Mouse (Mus musculus) hindbrain, embryonic 10.5 days (tissue): ENCODE data around the gene Zfp408. TPM values are rescaled to one million over a fixed set of nuclear protein-coding genes. Genes with fewer than 3 reads are reported as not detected.

Source experiments
- DNase-seq: peaks from one replicate; pipeline ENCODE4 v3.0.0-alpha.2; 2017; ENCODE audit warnings: low spot score
- H3K27ac ChIP-seq: fragments of 300-500 bp; sonication (generic); 2 replicates; pipeline ENCODE4 v1.5.1; 2016; ENCODE audit warnings: mild to moderate bottlenecking, moderate library complexity
- H3K27me3 ChIP-seq: fragments of 300-500 bp; sonication (generic); 2 replicates; pipeline ENCODE4 v1.6.1; 2016; ENCODE audit warnings: mild to moderate bottlenecking; ENCODE audit not compliant: poor library complexity, insufficient read depth, severe bottlenecking
- H3K36me3 ChIP-seq: fragments of 300-500 bp; sonication (generic); 2 replicates; pipeline ENCODE4 v1.6.1; 2016; ENCODE audit warnings: mild to moderate bottlenecking, moderate library complexity
- H3K4me1 ChIP-seq: fragments of 300-500 bp; sonication (generic); replicated peaks from 2 replicates; pipeline ENCODE4 v1.6.1; 2016; ENCODE audit warnings: mild to moderate bottlenecking
- H3K4me3 ChIP-seq: fragments of 300-500 bp; sonication (generic); 2 replicates; pipeline ENCODE4 v1.5.1; 2016; ENCODE audit warnings: mild to moderate bottlenecking, moderate library complexity
- H3K9me3 ChIP-seq: fragments of 300-500 bp; sonication (generic); 2 replicates; pipeline ENCODE4 v1.6.1; 2016; ENCODE audit warnings: mild to moderate bottlenecking, moderate library complexity
- WGBS: fragments of 180-500 bp; shearing (Covaris S2); methylation state at CpG from one replicate; pipeline ENCODE4 v1.1.7; 2016; 5-methylcytosine and 5-hydroxymethylcytosine counted together
- polyA plus RNA-seq: library from polyadenylated mRNA; unstranded; fragments of >200 nt; fragmentation: Nextera tagmentation; extraction: Ambion mirVana; gene quantifications from 2 replicates; pipeline ENCODE4 v1.2.1, GENCODE M21; 2016

The Zfp408 gene
- polyA plus RNA-seq, 1 experiment from 2014 or later, result 13.4 TPM

- DNase-seq, result no peak
- no peak overlapping the region for H3K4me3 ChIP-seq
- 95% methylated on average over 11 of the region's 11 CpGs for WGBS
- no peak overlapping the region for H3K27ac ChIP-seq
- no peaks in the 10 kb centered on the region for H3K27me3 ChIP-seq
- peaks cover 16% of the 10 kb centered on the region for H3K4me1 ChIP-seq
- no peaks in the 10 kb centered on the region for H3K9me3 ChIP-seq
- peaks cover 70% of the 10 kb centered on the region for H3K36me3 ChIP-seq
Measured at GRCm38 (mm10) chr2:91645811-91646210, 3.8 kb downstream of the Zfp408 start.

GRCm38 (mm10) chr2:91645354-91645753, 4.2 kb downstream of the Zfp408 start:
- H3K36me3 ChIP-seq, result peaks cover 70% of the 10 kb centered on the region
- no peak overlapping the region for H3K4me3 ChIP-seq
- H3K4me1 ChIP-seq, result peaks cover 12% of the 10 kb centered on the region
- H3K27me3 ChIP-seq, result no peaks in the 10 kb centered on the region
- no peak overlapping the region for H3K27ac ChIP-seq
- no peaks in the 10 kb centered on the region for H3K9me3 ChIP-seq
- DNase-seq, result no peak
- WGBS, result 97% methylated on average over 15 of the region's 15 CpGs

GRCm38 (mm10) chr2:91644021-91644420, 5.6 kb downstream of the Zfp408 start:
- 94% methylated on average over 11 of the region's 11 CpGs for WGBS
- Histone ChIP-seq H3K4me1 (peaks cover 8% of the 10 kb centered on the region), H3K27ac (no peak overlapping the region), H3K4me3 (no peak overlapping the region), H3K36me3 (peaks cover 70% of the 10 kb centered on the region), H3K27me3 (no peaks in the 10 kb centered on the region), H3K9me3 (no peaks in the 10 kb centered on the region)
- DNase-seq, result no peak

- Histone ChIP-seq H3K4me1 (no peaks in the 10 kb centered on the region), H3K36me3 (peaks cover 64% of the 10 kb centered on the region), H3K4me3 (no peak overlapping the region), H3K27ac (no peak overlapping the region), H3K27me3 (no peaks in the 10 kb centered on the region), H3K9me3 (no peaks in the 10 kb centered on the region)
- no peak for DNase-seq
- WGBS, result 88% methylated on average over 2 of the region's 2 CpGs
Measured at GRCm38 (mm10) chr2:91642825-91643415, 6.7 kb downstream of the Zfp408 start.

GRCm38 (mm10) chr2:91638931-91639330, 10.7 kb downstream of the Zfp408 start:
- DNase-seq, result no peak
- H3K27ac ChIP-seq, result no peak overlapping the region
- peaks cover 25% of the 10 kb centered on the region for H3K36me3 ChIP-seq
- no peaks in the 10 kb centered on the region for H3K27me3 ChIP-seq
- H3K4me3 ChIP-seq, result no peak overlapping the region
- no peaks in the 10 kb centered on the region for H3K9me3 ChIP-seq
- 0 out of 2 replicates have a peak, but pooled peaks cover 2% of the 10 kb centered on the region for H3K4me1 ChIP-seq
- WGBS, result 85% methylated on average over 6 of the region's 6 CpGs

- Histone ChIP-seq H3K9me3 (no peaks in the 10 kb centered on the region), H3K36me3 (peaks cover 4% of the 10 kb centered on the region), H3K4me3 (no peak overlapping the region), H3K27me3 (no peaks in the 10 kb centered on the region), H3K27ac (no peak overlapping the region), H3K4me1 (0 out of 2 replicates have a peak, but pooled peaks cover 2% of the 10 kb centered on the region)
- WGBS, result 80% methylated on average over 5 of the region's 5 CpGs
- DNase-seq, result no peak
Measured at GRCm38 (mm10) chr2:91636727-91637338, 12.8 kb downstream of the Zfp408 start.

GRCm38 (mm10) chr2:91636229-91636628, 13.4 kb downstream of the Zfp408 start, which contains the start of gene F2:
F2 (minus strand) TSS chr2:91636414.
- Histone ChIP-seq H3K27ac (no peak within 1 kb of the TSS), H3K36me3 (no peaks in the 10 kb centered on the region), H3K27me3 (no peaks in the 10 kb centered on the region), H3K4me1 (0 out of 2 replicates have a peak, but pooled peaks cover 2% of the 10 kb centered on the region), H3K9me3 (no peaks in the 10 kb centered on the region), H3K4me3 (no peak within 1 kb of the TSS)
- DNase-seq, result no peak
- 91% methylated on average over 8 of the region's 8 CpGs for WGBS

GRCm38 (mm10) chr2:91635486-91635885, 14.1 kb downstream of the Zfp408 start:
- no peak for DNase-seq
- Histone ChIP-seq H3K27me3 (no peaks in the 10 kb centered on the region), H3K27ac (no peak overlapping the region), H3K4me3 (no peak overlapping the region), H3K36me3 (no peaks in the 10 kb centered on the region), H3K9me3 (no peaks in the 10 kb centered on the region), H3K4me1 (0 out of 2 replicates have a peak, but pooled peaks cover 2% of the 10 kb centered on the region)
- 89% methylated on average over 11 of the region's 11 CpGs for WGBS

- Histone ChIP-seq H3K36me3 (no peaks in the 10 kb centered on the region), H3K4me3 (no peak overlapping the region), H3K27ac (no peak overlapping the region), H3K27me3 (no peaks in the 10 kb centered on the region), H3K4me1 (0 out of 2 replicates have a peak, but pooled peaks cover 2% of the 10 kb centered on the region), H3K9me3 (no peaks in the 10 kb centered on the region)
- WGBS, result 83% methylated on average over 9 of the region's 9 CpGs
- no peak for DNase-seq
Measured at GRCm38 (mm10) chr2:91634841-91635240, 14.8 kb downstream of the Zfp408 start.

GRCm38 (mm10) chr2:91633334-91633977, 16.1 kb downstream of the Zfp408 start:
- DNase-seq, result no peak
- Histone ChIP-seq H3K27ac (no peak overlapping the region), H3K4me3 (no peak overlapping the region), H3K36me3 (no peaks in the 10 kb centered on the region), H3K4me1 (0 out of 2 replicates have a peak, but pooled peaks cover 2% of the 10 kb centered on the region), H3K9me3 (no peaks in the 10 kb centered on the region), H3K27me3 (no peaks in the 10 kb centered on the region)
- 83% methylated on average over 12 of the region's 12 CpGs for WGBS

GRCm38 (mm10) chr2:91632316-91632715, 17.3 kb downstream of the Zfp408 start:
- Histone ChIP-seq H3K36me3 (no peaks in the 10 kb centered on the region), H3K27me3 (no peaks in the 10 kb centered on the region), H3K4me3 (no peak overlapping the region), H3K27ac (no peak overlapping the region), H3K9me3 (no peaks in the 10 kb centered on the region), H3K4me1 (0 out of 2 replicates have a peak, but pooled peaks cover 2% of the 10 kb centered on the region)
- WGBS, result 88% methylated on average over 5 of the region's 5 CpGs
- DNase-seq, result no peak

GRCm38 (mm10) chr2:91631826-91632225, 17.8 kb downstream of the Zfp408 start:
- 91% methylated on average over 5 of the region's 5 CpGs for WGBS
- Histone ChIP-seq H3K4me3 (no peak overlapping the region), H3K27me3 (no peaks in the 10 kb centered on the region), H3K4me1 (0 out of 2 replicates have a peak, but pooled peaks cover 2% of the 10 kb centered on the region), H3K27ac (no peak overlapping the region), H3K36me3 (no peaks in the 10 kb centered on the region), H3K9me3 (no peaks in the 10 kb centered on the region)
- DNase-seq, result no peak

GRCm38 (mm10) chr2:91630384-91630783, 19.2 kb downstream of the Zfp408 start:
- no peaks in the 10 kb centered on the region for H3K9me3 ChIP-seq
- H3K36me3 ChIP-seq, result 0 out of 2 replicates have a peak, but pooled peaks cover 2% of the 10 kb centered on the region
- no peaks in the 10 kb centered on the region for H3K4me1 ChIP-seq
- no peak overlapping the region for H3K27ac ChIP-seq
- no peak for DNase-seq
- 92% methylated on average over 12 of the region's 12 CpGs for WGBS
- no peaks in the 10 kb centered on the region for H3K27me3 ChIP-seq
- no peak overlapping the region for H3K4me3 ChIP-seq
